Mouse (Mus musculus): ENCODE results near the gene Col27a1. TPM values are rescaled to one million over a fixed set of nuclear protein-coding genes. Genes with fewer than 3 reads are reported as not detected.

Gene Col27a1
- polyA plus RNA-seq, 1 experiment from 2014 or later: 7.2 TPM

GRCm38 (mm10) chr4:63251760-63252159 is 38.0 kb downstream of the Col27a1 start:
- no peaks in the 10 kb centered on the region for H3K9me3 ChIP-seq (ENCODE audit: low read length)
- no peak overlapping the region for H3K27ac ChIP-seq (ENCODE audit: low read length)
- WGBS: 82% methylated on average over 11 of the region's 11 CpGs
- TF ChIP-seq CTCF (IDR thresholded peaks at IDR 0.05): no peak
- TF ChIP-seq EP300 (IDR thresholded peaks at IDR 0.05): no peak
- H3K27me3 ChIP-seq (replicated peaks; ENCODE audit: insufficient read depth, low read length): no peaks in the 10 kb centered on the region
- no peaks in the 10 kb centered on the region for H3K36me3 ChIP-seq (ENCODE audit: insufficient read depth, low read length)
- H3K4me1 ChIP-seq (ENCODE audit: insufficient read depth, low read depth, low read length): no peaks in the 10 kb centered on the region
- H3K4me3 ChIP-seq (ENCODE audit: low read depth, low read length): no peak overlapping the region
- no peak overlapping the region for H3K9ac ChIP-seq (replicated peaks; ENCODE audit: low read depth)
- no peak overlapping the region for H3K4me2 ChIP-seq (replicated peaks; ENCODE audit: low read depth, low read length)
- ATAC-seq (no peak), DNase-seq (ENCODE audit: low spot score) (no peak)

- Histone ChIP-seq H3K4me3 (ENCODE audit: low read depth, low read length) (no peak overlapping the region), H3K9ac (replicated peaks; ENCODE audit: low read depth) (no peak overlapping the region), H3K9me3 (ENCODE audit: low read length) (no peaks in the 10 kb centered on the region), H3K36me3 (ENCODE audit: insufficient read depth, low read length) (no peaks in the 10 kb centered on the region), H3K27ac (ENCODE audit: low read length) (no peak overlapping the region), H3K27me3 (replicated peaks; ENCODE audit: insufficient read depth, low read length) (no peaks in the 10 kb centered on the region), H3K4me1 (ENCODE audit: insufficient read depth, low read depth, low read length) (no peaks in the 10 kb centered on the region), H3K4me2 (replicated peaks; ENCODE audit: low read depth, low read length) (no peak overlapping the region)
- DNase-seq (ENCODE audit: low spot score) (no peak), ATAC-seq (no peak)
- 94% methylated on average over 6 of the region's 6 CpGs for WGBS
- TF ChIP-seq EP300 (IDR thresholded peaks at IDR 0.05): no peak
Observed at GRCm38 (mm10) chr4:63253716-63254115, 39.9 kb downstream of the Col27a1 start.

- H3K36me3 ChIP-seq (ENCODE audit: insufficient read depth, low read length): no peaks in the 10 kb centered on the region
Observed at GRCm38 (mm10) chr4:63254151-63254550, 40.3 kb downstream of the Col27a1 start.

GRCm38 (mm10) chr4:63256371-63256770 is 42.6 kb downstream of the Col27a1 start:
- no peaks in the 10 kb centered on the region for H3K4me1 ChIP-seq (ENCODE audit: insufficient read depth, low read depth, low read length)
- 82% methylated on average over 2 of the region's 2 CpGs for WGBS
- H3K9me3 ChIP-seq (ENCODE audit: low read length): no peaks in the 10 kb centered on the region
- no peak overlapping the region for H3K9ac ChIP-seq (replicated peaks; ENCODE audit: low read depth)
- no peak overlapping the region for H3K4me3 ChIP-seq (ENCODE audit: low read depth, low read length)
- ATAC-seq (no peak), DNase-seq (ENCODE audit: low spot score) (no peak)
- no peak overlapping the region for H3K4me2 ChIP-seq (replicated peaks; ENCODE audit: low read depth, low read length)
- H3K27me3 ChIP-seq (replicated peaks; ENCODE audit: insufficient read depth, low read length): no peaks in the 10 kb centered on the region
- no peak for TF ChIP-seq CTCF (IDR thresholded peaks at IDR 0.05)
- no peak for TF ChIP-seq EP300 (IDR thresholded peaks at IDR 0.05)
- no peak overlapping the region for H3K27ac ChIP-seq (ENCODE audit: low read length)
- H3K36me3 ChIP-seq (ENCODE audit: insufficient read depth, low read length): no peaks in the 10 kb centered on the region

More at GRCm38 (mm10) chr4:63254151-63254550, 40.3 kb downstream of the Col27a1 start:
- H3K4me2 ChIP-seq (replicated peaks; ENCODE audit: low read depth, low read length): no peak overlapping the region
- H3K27me3 ChIP-seq (replicated peaks; ENCODE audit: insufficient read depth, low read length): no peaks in the 10 kb centered on the region
- no peaks in the 10 kb centered on the region for H3K4me1 ChIP-seq (ENCODE audit: insufficient read depth, low read depth, low read length)
- no peaks in the 10 kb centered on the region for H3K9me3 ChIP-seq (ENCODE audit: low read length)
- no peak overlapping the region for H3K27ac ChIP-seq (ENCODE audit: low read length)
- WGBS: 85% methylated on average over 2 of the region's 2 CpGs
- no peak overlapping the region for H3K4me3 ChIP-seq (ENCODE audit: low read depth, low read length)
- TF ChIP-seq CTCF (IDR thresholded peaks at IDR 0.05) (no peak), EP300 (IDR thresholded peaks at IDR 0.05) (no peak)
- ATAC-seq (no peak), DNase-seq (ENCODE audit: low spot score) (no peak)
- no peak overlapping the region for H3K9ac ChIP-seq (replicated peaks; ENCODE audit: low read depth)

GRCm38 (mm10) chr4:63257346-63257745 is 43.5 kb downstream of the Col27a1 start:
- no peak for TF ChIP-seq CTCF (IDR thresholded peaks at IDR 0.05)
- no peak overlapping the region for H3K4me2 ChIP-seq (replicated peaks; ENCODE audit: low read depth, low read length)
- H3K9me3 ChIP-seq (ENCODE audit: low read length): no peaks in the 10 kb centered on the region
- ATAC-seq (no peak), DNase-seq (ENCODE audit: low spot score) (no peak)
- H3K4me3 ChIP-seq (ENCODE audit: low read depth, low read length): no peak overlapping the region
- H3K9ac ChIP-seq (replicated peaks; ENCODE audit: low read depth): no peak overlapping the region
- H3K27ac ChIP-seq (ENCODE audit: low read length): no peak overlapping the region
- H3K36me3 ChIP-seq (ENCODE audit: insufficient read depth, low read length): no peaks in the 10 kb centered on the region
- 65% methylated on average over 7 of the region's 7 CpGs for WGBS
- H3K4me1 ChIP-seq (ENCODE audit: insufficient read depth, low read depth, low read length): no peaks in the 10 kb centered on the region
- H3K27me3 ChIP-seq (replicated peaks; ENCODE audit: insufficient read depth, low read length): no peaks in the 10 kb centered on the region

- Histone ChIP-seq H3K9me3 (ENCODE audit: low read length) (no peaks in the 10 kb centered on the region), H3K36me3 (ENCODE audit: insufficient read depth, low read length) (no peaks in the 10 kb centered on the region), H3K9ac (replicated peaks; ENCODE audit: low read depth) (no peak overlapping the region), H3K27me3 (replicated peaks; ENCODE audit: insufficient read depth, low read length) (no peaks in the 10 kb centered on the region), H3K4me1 (ENCODE audit: insufficient read depth, low read depth, low read length) (no peaks in the 10 kb centered on the region), H3K4me2 (replicated peaks; ENCODE audit: low read depth, low read length) (no peak overlapping the region), H3K27ac (ENCODE audit: low read length) (no peak overlapping the region), H3K4me3 (ENCODE audit: low read depth, low read length) (no peak overlapping the region)
- 84% methylated on average over 14 of the region's 14 CpGs for WGBS
- DNase-seq (ENCODE audit: low spot score): no peak
- ATAC-seq: no peak
- no peak; the same call in 1 of the 2 replicates for TF ChIP-seq CTCF (IDR thresholded peaks at IDR 0.05)
- no peak for TF ChIP-seq EP300 (IDR thresholded peaks at IDR 0.05)
Observed at GRCm38 (mm10) chr4:63258096-63258495, 44.3 kb downstream of the Col27a1 start.

GRCm38 (mm10) chr4:63259066-63259465 is 45.3 kb downstream of the Col27a1 start:
- whole genome bisulfite sequencing: 72% methylated on average over 6 of the region's 6 CpGs
- Histone ChIP-seq H3K4me2 (replicated peaks; ENCODE audit: low read depth, low read length) (no peak overlapping the region), H3K27me3 (replicated peaks; ENCODE audit: insufficient read depth, low read length) (no peaks in the 10 kb centered on the region), H3K4me3 (ENCODE audit: low read depth, low read length) (no peak overlapping the region), H3K9ac (replicated peaks; ENCODE audit: low read depth) (no peak overlapping the region), H3K4me1 (ENCODE audit: insufficient read depth, low read depth, low read length) (no peaks in the 10 kb centered on the region), H3K27ac (ENCODE audit: low read length) (no peak overlapping the region), H3K9me3 (ENCODE audit: low read length) (no peaks in the 10 kb centered on the region), H3K36me3 (ENCODE audit: insufficient read depth, low read length) (no peaks in the 10 kb centered on the region)
- DNase-seq (ENCODE audit: low spot score): no peak
- TF ChIP-seq EP300 (IDR thresholded peaks at IDR 0.05) (no peak), CTCF (IDR thresholded peaks at IDR 0.05) (no peak)
- ATAC-seq: no peak
